Mouse (Mus musculus): ENCODE measurements around the gene Gm21992.

GRCm38 (mm10) chr19:4717281-4717680 is 94.1 kb downstream of the Gm21992 start:
- TF ChIP-seq HCFC1 (IDR thresholded peaks at IDR 0.05; ENCODE audit: borderline replicate concordance, insufficient read depth, low read length), result no peak
- no peak for TF ChIP-seq CHD2 (IDR thresholded peaks at IDR 0.05; ENCODE audit: low read depth, low read length)
- TF ChIP-seq ZNF384 (IDR thresholded peaks at IDR 0.05; ENCODE audit: low read depth, low read length), result no peak
